Mouse (Mus musculus) megakaryocyte, embryonic 14.5 days (primary cell): ENCODE measurements at regions not wholly inside any gene's neighbourhood (a gene's known extent, or its start where the extent isn't known, plus 50 kb on each side); places are given as distances from the start of the nearest gene placed in this dataset.

Experiments
- FLI1 ChIP-seq: IDR thresholded peaks from 2 replicates; pipeline ENCODE4 v1.6.1; 2012; ENCODE audit warnings: low read length, inconsistent platforms, mixed read lengths
- GATA1 ChIP-seq: IDR thresholded peaks from 3 replicates; pipeline ENCODE4 v1.6.1; 2012; ENCODE audit warnings: mixed read lengths, low read length, inconsistent platforms, borderline replicate concordance

GRCm38 (mm10) chr11:64321900-64322425, 113.2 kb upstream of the Hs3st3a1 start:
- no peak for TF ChIP-seq GATA1
- TF ChIP-seq FLI1, result no peak
